Mouse (Mus musculus): Measurements from ENCODE around the gene Pygo1. TPM values are rescaled to one million over a fixed set of nuclear protein-coding genes. Genes with fewer than 3 reads are reported as not detected.

Gene Pygo1
- polyA plus RNA-seq, 1 experiment: 0.04 TPM

DNA sequence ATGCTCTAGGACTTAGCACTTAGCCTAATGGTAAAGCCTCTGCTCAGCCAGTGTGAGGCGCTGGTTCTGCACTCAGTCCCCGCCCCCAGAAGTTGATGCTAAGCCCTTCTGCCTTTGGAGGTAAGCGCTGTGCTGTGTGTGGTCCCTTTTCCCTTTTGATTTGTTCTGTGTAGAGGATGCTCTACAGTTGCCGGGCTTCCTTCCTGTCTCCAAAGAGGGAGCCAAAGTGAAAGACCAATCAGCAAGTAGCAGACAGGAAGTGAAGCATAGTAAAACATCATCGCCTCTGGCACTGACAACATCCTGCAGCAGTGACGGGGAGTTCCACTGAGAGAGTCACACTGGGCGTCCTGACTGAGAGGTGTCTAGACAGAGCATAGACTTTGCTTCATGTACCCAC, 44.4 kb downstream of the Pygo1 start:
- Histone ChIP-seq H3K79me2 (ENCODE audit: control insufficient read depth, insufficient read depth) (no peaks in the 10 kb centered on the region), H3ac (ENCODE audit: control insufficient read depth, insufficient read length, low read depth) (no peak overlapping the region), H3K79me3 (ENCODE audit: low read depth) (no peaks in the 10 kb centered on the region)

DNA sequence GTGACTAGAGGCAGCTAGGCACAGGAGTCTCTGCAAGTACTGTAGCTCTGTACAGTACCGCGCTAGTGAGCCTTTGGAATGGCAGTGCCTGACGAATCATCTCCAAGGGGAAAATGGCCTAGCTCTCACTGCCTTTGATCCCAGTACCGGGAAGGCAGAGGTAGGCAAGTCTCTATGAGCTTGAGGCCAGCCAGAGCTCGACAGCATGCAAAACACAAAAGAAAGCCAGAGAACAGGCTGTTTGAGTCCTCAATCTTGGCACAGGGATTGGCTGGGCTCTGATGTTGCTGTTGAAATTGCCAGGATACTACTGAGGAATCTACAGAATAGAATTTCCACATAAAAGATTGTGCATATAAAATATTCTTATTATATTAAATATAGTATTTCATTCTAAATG, 47.0 kb downstream of the Pygo1 start:
- Histone ChIP-seq H3K27me3 (ENCODE audit: control insufficient read depth, insufficient read depth, insufficient read length) (no peaks in the 10 kb centered on the region), H3ac (ENCODE audit: control insufficient read depth, insufficient read length, low read depth) (no peak overlapping the region), H3K79me3 (ENCODE audit: low read depth) (no peaks in the 10 kb centered on the region), H3K4me3 (ENCODE audit: insufficient read depth, poor library complexity, severe bottlenecking) (no peak overlapping the region), H3K36me3 (ENCODE audit: control insufficient read depth, insufficient read depth) (no peaks in the 10 kb centered on the region), H3K79me2 (ENCODE audit: control insufficient read depth, insufficient read depth) (no peaks in the 10 kb centered on the region)
- TF ChIP-seq MAX (IDR thresholded peaks at IDR 0.05): no peak
- TF ChIP-seq MYOG (IDR thresholded peaks at IDR 0.05; ENCODE audit: control insufficient read depth, extremely low read depth, insufficient read length): no peak
- TF ChIP-seq FOSL1 (IDR thresholded peaks at IDR 0.05; ENCODE audit: insufficient read depth, low read length, poor library complexity, severe bottlenecking): no peak
- no peak for TF ChIP-seq CTCF (IDR thresholded peaks at IDR 0.05; ENCODE audit: control insufficient read depth, insufficient read depth, insufficient read length)
- no peak for TF ChIP-seq CEBPB (IDR thresholded peaks at IDR 0.05; ENCODE audit: low read depth)
- no peak for TF ChIP-seq MYOD1 (IDR thresholded peaks at IDR 0.05; ENCODE audit: control insufficient read depth, insufficient read length, low read depth)
- no peak for TF ChIP-seq USF1 (IDR thresholded peaks at IDR 0.05; ENCODE audit: low read depth)

More for the DNA sequence above, 44.4 kb downstream of the Pygo1 start:
- TF ChIP-seq MAX (IDR thresholded peaks at IDR 0.05): no peak
- TF ChIP-seq FOSL1 (IDR thresholded peaks at IDR 0.05; ENCODE audit: insufficient read depth, low read length, poor library complexity, severe bottlenecking): no peak
- TF ChIP-seq USF1 (IDR thresholded peaks at IDR 0.05; ENCODE audit: low read depth): no peak
- TF ChIP-seq CEBPB (IDR thresholded peaks at IDR 0.05; ENCODE audit: low read depth): no peak
- TF ChIP-seq MYOG (IDR thresholded peaks at IDR 0.05; ENCODE audit: control insufficient read depth, extremely low read depth, insufficient read length): no peak
- no peak for TF ChIP-seq CTCF (IDR thresholded peaks at IDR 0.05; ENCODE audit: control insufficient read depth, insufficient read depth, insufficient read length)
- no peak for TF ChIP-seq MYOD1 (IDR thresholded peaks at IDR 0.05; ENCODE audit: control insufficient read depth, insufficient read length, low read depth)
- H3K27me3 ChIP-seq (ENCODE audit: control insufficient read depth, insufficient read depth, insufficient read length): peaks cover 3% of the 10 kb centered on the region
- no peaks in the 10 kb centered on the region for H3K36me3 ChIP-seq (ENCODE audit: control insufficient read depth, insufficient read depth)
- H3K4me3 ChIP-seq (ENCODE audit: insufficient read depth, poor library complexity, severe bottlenecking): no peak overlapping the region

DNA sequence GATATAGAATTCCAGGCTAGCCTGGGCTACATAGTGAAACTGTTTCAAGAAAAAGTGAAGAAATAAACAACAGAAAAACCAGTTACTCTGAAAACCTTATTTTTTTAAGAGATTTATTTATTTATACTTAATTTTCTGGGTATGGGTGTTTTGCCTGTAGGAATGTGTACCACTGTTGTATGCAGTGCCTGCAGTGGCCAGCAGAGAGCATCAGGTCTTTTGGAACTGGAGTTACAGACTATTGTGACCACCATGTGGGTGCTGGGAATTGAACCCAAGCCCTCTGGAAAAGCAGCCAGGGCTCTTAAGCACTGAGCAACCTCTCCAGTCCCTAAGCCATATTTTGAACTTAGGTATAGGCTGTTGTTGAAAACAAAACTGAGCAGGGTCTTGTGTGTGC, 47.5 kb downstream of the Pygo1 start:
- Histone ChIP-seq H3K79me3 (ENCODE audit: low read depth) (no peaks in the 10 kb centered on the region), H3K36me3 (ENCODE audit: control insufficient read depth, insufficient read depth) (no peaks in the 10 kb centered on the region), H3K4me3 (ENCODE audit: insufficient read depth, poor library complexity, severe bottlenecking) (no peak overlapping the region), H3K27me3 (ENCODE audit: control insufficient read depth, insufficient read depth, insufficient read length) (no peaks in the 10 kb centered on the region), H3ac (ENCODE audit: control insufficient read depth, insufficient read length, low read depth) (no peak overlapping the region), H3K79me2 (ENCODE audit: control insufficient read depth, insufficient read depth) (no peaks in the 10 kb centered on the region)
- TF ChIP-seq CTCF (IDR thresholded peaks at IDR 0.05; ENCODE audit: control insufficient read depth, insufficient read depth, insufficient read length) (no peak), USF1 (IDR thresholded peaks at IDR 0.05; ENCODE audit: low read depth) (no peak), MYOG (IDR thresholded peaks at IDR 0.05; ENCODE audit: control insufficient read depth, extremely low read depth, insufficient read length) (no peak), MAX (IDR thresholded peaks at IDR 0.05) (no peak), FOSL1 (IDR thresholded peaks at IDR 0.05; ENCODE audit: insufficient read depth, low read length, poor library complexity, severe bottlenecking) (no peak), CEBPB (IDR thresholded peaks at IDR 0.05; ENCODE audit: low read depth) (no peak), MYOD1 (IDR thresholded peaks at IDR 0.05; ENCODE audit: control insufficient read depth, insufficient read length, low read depth) (no peak)

DNA sequence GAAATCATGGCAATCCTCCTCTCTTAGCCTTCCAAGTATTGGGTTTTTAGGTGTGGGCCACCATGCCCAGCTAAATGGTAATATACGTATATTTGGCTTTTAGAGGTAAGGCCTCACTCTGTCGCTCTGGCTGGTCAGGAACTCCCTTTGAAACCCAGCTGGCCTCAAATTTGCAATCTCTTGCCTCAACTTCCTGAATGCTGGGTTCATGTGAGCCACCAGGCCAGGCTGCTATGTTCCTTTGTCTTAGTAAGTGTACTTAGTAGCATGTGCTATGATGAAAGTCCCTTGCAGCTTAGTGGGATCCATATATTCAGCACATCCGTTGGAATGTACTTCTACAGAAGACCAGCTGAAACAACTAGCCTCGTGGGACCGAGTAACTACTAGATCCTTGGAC, 49.3 kb downstream of the Pygo1 start:
- H3K4me3 ChIP-seq (ENCODE audit: insufficient read depth, poor library complexity, severe bottlenecking): no peak overlapping the region
- no peaks in the 10 kb centered on the region for H3K27me3 ChIP-seq (ENCODE audit: control insufficient read depth, insufficient read depth, insufficient read length)
- no peaks in the 10 kb centered on the region for H3K79me2 ChIP-seq (ENCODE audit: control insufficient read depth, insufficient read depth)
- TF ChIP-seq FOSL1 (IDR thresholded peaks at IDR 0.05; ENCODE audit: insufficient read depth, low read length, poor library complexity, severe bottlenecking) (no peak), USF1 (IDR thresholded peaks at IDR 0.05; ENCODE audit: low read depth) (no peak), MYOG (IDR thresholded peaks at IDR 0.05; ENCODE audit: control insufficient read depth, extremely low read depth, insufficient read length) (no peak), CTCF (IDR thresholded peaks at IDR 0.05; ENCODE audit: control insufficient read depth, insufficient read depth, insufficient read length) (no peak), MAX (IDR thresholded peaks at IDR 0.05) (no peak), MYOD1 (IDR thresholded peaks at IDR 0.05; ENCODE audit: control insufficient read depth, insufficient read length, low read depth) (no peak)
- no peaks in the 10 kb centered on the region for H3K36me3 ChIP-seq (ENCODE audit: control insufficient read depth, insufficient read depth)
- H3ac ChIP-seq (ENCODE audit: control insufficient read depth, insufficient read length, low read depth): no peak overlapping the region
- H3K79me3 ChIP-seq (ENCODE audit: low read depth): no peaks in the 10 kb centered on the region

DNA sequence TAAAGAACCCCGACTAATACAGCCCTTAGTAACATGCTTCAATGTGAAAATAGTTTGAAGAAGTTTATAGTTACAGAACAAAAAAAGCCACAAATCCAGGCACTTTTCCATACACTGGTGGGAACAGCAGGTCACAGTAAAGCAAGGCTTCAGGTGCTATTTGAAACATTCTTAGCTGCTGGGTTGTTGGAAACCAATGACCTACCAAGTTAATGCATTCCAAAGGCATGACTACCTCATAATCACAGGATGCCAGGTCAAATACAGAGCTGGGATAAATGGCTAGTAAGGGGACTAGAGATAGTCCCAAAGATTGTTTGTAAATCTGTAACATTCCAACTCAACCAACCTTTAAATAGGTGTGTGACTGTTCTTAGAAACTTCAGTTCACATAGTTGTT, 49.8 kb downstream of the Pygo1 start:
- Histone ChIP-seq H3K4me3 (ENCODE audit: insufficient read depth, poor library complexity, severe bottlenecking) (no peak overlapping the region), H3K79me2 (ENCODE audit: control insufficient read depth, insufficient read depth) (no peaks in the 10 kb centered on the region), H3K27me3 (ENCODE audit: control insufficient read depth, insufficient read depth, insufficient read length) (no peaks in the 10 kb centered on the region), H3ac (ENCODE audit: control insufficient read depth, insufficient read length, low read depth) (no peak overlapping the region), H3K36me3 (ENCODE audit: control insufficient read depth, insufficient read depth) (no peaks in the 10 kb centered on the region), H3K79me3 (ENCODE audit: low read depth) (no peaks in the 10 kb centered on the region)
- TF ChIP-seq MAX (IDR thresholded peaks at IDR 0.05) (no peak), CEBPB (IDR thresholded peaks at IDR 0.05; ENCODE audit: low read depth) (no peak), CTCF (IDR thresholded peaks at IDR 0.05; ENCODE audit: control insufficient read depth, insufficient read depth, insufficient read length) (no peak), FOSL1 (IDR thresholded peaks at IDR 0.05; ENCODE audit: insufficient read depth, low read length, poor library complexity, severe bottlenecking) (no peak), USF1 (IDR thresholded peaks at IDR 0.05; ENCODE audit: low read depth) (no peak), MYOG (IDR thresholded peaks at IDR 0.05; ENCODE audit: control insufficient read depth, extremely low read depth, insufficient read length) (no peak), MYOD1 (IDR thresholded peaks at IDR 0.05; ENCODE audit: control insufficient read depth, insufficient read length, low read depth) (no peak)

DNA sequence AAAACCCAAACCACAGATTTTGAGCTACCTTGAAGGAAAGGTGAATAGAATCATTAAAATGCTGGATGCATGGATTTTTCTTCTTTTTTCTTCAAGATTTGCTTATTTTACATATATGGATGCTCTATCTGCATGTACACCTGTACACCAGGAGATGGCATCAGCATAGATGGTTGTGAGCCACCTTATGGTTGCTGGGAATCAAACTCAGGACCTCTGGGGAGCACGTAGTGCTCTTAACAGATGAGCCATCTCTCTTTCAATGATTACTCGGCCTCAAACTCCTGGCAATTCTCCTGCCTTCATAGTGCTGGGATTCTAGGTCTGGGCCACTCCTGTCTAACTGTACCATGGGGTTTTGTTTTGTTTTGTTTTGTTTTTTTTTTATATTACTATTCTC, 57.6 kb downstream of the Pygo1 start:
- Histone ChIP-seq H3K79me2 (ENCODE audit: control insufficient read depth, insufficient read depth) (no peaks in the 10 kb centered on the region), H3ac (ENCODE audit: control insufficient read depth, insufficient read length, low read depth) (no peak overlapping the region), H3K36me3 (ENCODE audit: control insufficient read depth, insufficient read depth) (no peaks in the 10 kb centered on the region), H3K79me3 (ENCODE audit: low read depth) (no peaks in the 10 kb centered on the region), H3K4me3 (ENCODE audit: insufficient read depth, poor library complexity, severe bottlenecking) (no peak overlapping the region), H3K27me3 (ENCODE audit: control insufficient read depth, insufficient read depth, insufficient read length) (peaks cover 8% of the 10 kb centered on the region)
- TF ChIP-seq CEBPB (IDR thresholded peaks at IDR 0.05; ENCODE audit: low read depth): no peak
- no peak for TF ChIP-seq USF1 (IDR thresholded peaks at IDR 0.05; ENCODE audit: low read depth)
- TF ChIP-seq MAX (IDR thresholded peaks at IDR 0.05): no peak
- TF ChIP-seq MYOG (IDR thresholded peaks at IDR 0.05; ENCODE audit: control insufficient read depth, extremely low read depth, insufficient read length): no peak
- no peak for TF ChIP-seq FOSL1 (IDR thresholded peaks at IDR 0.05; ENCODE audit: insufficient read depth, low read length, poor library complexity, severe bottlenecking)
- TF ChIP-seq CTCF (IDR thresholded peaks at IDR 0.05; ENCODE audit: control insufficient read depth, insufficient read depth, insufficient read length): no peak
- no peak for TF ChIP-seq MYOD1 (IDR thresholded peaks at IDR 0.05; ENCODE audit: control insufficient read depth, insufficient read length, low read depth)

All from C2C12 (cell line).